Mouse (Mus musculus) ZHBTc4 (cell line): ENCODE measurements around the gene Gmfb.
A peak's percentile ranks its signal among the peaks of the same experiment; 100 is the strongest.
"Not testable (repeated sequence)": the region's sequence is repeated elsewhere in the genome, so short reads cannot be mapped to it uniquely, and the experiment has no call there.

Source experiments
- DNase-seq: peaks from one replicate; pipeline ENCODE4 v3.0.0-alpha.2; 2011; ENCODE audit warnings: low read depth, low spot score

The Gmfb gene

DNA sequence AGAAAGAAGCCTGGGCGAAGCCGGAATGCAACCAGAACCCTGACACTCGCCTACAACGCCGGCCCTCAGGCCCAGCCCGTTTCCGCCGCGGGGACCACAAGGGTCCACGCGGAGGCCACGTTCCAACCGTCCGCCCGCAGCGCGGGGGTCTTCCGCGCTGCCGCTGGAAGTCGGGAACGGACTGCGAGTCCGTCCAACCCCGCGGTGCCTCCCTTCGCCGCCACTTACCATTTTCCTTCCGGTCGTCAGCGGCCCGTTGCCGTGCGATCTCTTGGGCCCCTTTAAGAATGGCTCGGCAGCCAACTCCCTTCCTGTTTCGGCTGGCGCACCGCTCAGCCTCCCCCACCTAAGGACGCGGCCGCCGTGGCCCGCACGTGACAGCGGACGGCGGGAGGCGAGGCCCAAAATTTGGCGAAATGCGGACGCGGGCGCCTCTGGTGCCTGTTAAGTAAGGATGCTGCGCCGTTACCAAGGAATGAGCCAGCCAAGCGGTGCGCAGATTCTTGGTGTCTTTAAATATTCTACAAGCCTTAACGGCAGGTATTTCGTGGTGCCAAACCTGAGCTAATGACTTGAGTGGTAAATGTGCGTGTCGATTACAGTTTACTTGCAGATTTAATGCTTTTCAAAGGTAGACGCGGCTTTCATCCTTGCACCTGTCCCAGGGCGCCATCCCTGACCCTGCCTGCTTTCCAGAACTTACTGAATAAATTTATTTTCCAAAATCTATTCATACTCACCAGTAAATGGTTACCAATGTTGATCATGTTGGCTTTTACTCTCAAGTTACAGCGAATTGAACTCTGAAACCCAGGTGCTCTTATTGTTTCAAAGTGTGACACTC is at the start of gene Gmfb:
Gene Gmfb, minus strand, starts transcription at position 370 of the 844 bp plus-strand sequence.
- DNase-seq = peak; percentile 96

DNA sequence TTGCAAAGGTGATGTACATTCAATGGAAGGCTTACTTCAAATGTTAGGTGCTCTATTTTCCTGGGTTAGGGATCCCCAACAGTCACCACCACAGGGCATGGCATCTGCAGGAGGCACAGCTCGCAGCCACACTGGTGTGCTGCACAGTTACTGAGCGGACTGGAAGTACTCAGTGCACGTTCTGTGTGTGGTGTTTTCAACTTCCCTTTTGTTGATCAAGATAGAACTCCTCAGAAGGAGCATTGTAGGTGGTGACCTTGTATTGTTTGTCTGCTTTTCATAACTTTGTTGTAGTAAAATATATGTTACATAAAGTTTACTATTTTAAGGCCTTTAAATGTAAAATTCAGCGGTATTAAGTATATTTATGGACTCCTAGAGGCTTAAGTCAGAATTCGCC is 40.9 kb upstream of the Gmfb start:
- no peak for DNase-seq

DNA sequence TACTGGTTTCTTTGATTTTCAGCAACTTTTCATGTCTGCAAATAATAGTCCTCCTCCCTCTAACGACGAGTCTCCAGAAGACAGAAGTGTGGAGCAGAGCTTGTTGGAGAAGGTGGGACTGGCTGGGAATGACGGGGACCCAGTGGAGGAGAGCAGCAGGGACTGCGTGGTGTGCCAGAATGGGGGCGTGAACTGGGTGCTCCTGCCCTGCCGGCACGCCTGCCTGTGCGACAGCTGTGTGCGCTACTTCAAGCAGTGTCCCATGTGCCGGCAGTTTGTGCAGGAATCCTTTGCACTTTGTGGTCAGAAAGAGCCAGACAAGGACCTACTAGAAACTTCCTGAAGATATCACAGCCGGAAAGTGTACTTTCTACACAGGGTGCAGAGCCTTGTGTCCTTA is 31.6 kb upstream of the Gmfb start:
- DNase-seq = peak; percentile 6

- no peak for DNase-seq
Observed at GRCm38 (mm10) chr14:46849769-46850168, 27.7 kb upstream of the Gmfb start.

DNA sequence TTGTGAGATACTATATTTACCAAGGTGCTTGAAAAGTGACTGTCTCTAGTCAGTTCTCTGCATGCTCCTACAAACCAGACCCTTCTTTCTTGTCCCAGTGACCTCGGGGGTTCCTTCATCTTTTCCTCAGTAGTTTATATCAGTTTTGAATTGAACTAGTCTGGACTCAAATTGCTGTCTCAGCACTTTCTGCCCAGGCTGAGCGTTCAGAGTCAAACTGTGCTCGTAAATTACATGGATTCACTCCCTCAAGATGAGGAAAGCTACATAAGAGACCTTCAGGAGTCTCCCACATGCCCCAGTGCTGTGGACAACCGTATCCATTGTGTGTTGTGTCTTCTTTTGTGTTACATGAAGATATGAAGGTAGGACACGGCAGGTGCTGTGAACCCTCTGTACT is 26.7 kb upstream of the Gmfb start:
- no peak for DNase-seq

DNA sequence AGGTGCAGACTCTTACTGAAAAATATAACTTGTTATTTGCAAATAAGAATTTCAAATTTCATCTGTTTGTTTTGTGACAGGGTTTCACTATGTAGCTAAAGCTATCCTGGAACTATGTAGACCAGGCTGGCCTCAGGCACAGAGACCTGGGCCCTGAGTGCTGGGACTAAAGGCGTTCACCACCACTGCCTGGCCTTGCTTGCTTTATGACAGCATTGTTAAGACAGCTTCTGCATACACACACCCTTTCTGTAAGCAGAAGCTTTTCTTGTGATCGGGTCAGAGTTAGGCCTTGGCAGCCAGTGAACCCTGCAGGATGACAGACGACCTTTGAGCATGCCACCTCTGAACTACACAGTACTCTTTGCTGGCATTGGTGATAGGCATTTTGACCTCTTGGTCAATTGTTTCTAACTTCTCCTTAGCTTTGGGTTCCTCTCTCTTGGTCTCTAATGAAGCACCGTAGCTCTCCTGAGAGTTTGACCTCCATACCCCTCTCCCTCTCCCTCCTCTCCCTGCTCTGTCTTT is 26.1 kb upstream of the Gmfb start:
- DNase-seq = no peak

DNA sequence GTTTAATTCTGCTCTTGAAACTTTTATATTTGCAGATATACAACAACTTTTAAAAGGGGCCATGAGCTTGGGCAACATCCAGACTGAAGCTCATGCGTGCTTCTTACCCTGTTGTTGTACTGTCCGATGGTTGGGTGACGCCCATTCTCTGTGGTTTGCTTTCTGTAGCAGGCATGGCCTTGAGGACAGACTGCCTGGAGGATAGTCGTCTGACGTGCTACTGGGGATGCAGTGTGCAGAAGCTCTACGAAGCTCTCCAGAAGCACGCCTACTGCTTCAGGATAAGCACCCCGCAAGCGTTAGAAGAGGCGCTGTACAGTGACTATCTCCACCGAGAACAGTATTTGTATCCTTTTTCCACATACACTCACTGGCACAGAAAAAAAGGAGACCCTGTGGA is 23.7 kb upstream of the Gmfb start:
- no peak for DNase-seq

GRCm38 (mm10) chr14:46839326-46839725 is 17.3 kb upstream of the Gmfb start:
- DNase-seq = no peak

DNA sequence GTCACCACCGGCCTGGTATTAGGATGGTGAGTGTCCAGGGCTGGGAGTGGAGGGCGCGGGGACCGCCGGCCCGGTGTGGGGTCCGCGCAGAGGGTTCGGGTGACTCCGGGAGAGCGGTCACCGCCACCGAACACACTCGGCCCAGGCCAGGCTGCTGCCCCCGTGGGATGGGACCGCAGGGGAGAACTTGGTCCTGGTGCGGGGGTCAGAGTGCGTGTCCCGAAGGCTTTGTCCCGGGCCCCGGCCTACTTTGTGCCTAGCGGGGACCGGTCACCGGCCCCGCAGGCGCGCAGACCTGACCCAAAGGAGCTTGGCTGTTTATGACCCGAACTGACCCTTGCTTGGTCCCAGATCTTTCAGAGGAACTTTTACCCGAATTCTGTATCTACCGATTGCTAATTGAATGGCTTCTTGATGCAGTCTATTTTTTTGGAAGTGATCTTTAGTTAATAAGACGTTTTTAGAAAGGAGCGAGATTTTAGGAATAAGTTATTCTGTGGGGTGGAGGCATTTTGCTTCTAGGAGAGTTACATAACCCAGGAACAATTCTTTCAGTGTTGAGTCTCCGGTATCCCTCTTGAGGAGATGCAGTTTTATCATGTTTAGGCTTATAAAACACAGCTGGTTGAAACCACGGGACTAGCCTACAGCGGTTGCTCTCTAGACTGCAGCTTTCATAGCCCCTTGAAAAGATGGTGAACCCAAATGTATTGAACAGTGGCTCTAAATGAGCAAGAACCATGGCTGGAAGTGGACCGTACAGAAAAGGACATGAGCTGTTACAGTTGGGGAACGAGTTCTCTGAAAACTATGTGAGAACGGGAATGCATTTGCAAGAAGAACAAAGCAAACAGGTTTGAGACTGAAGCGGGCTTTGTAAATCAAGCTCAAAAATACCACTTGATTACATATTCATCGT is 10.6 kb upstream of the Gmfb start:
- DNase-seq = no peak

DNA sequence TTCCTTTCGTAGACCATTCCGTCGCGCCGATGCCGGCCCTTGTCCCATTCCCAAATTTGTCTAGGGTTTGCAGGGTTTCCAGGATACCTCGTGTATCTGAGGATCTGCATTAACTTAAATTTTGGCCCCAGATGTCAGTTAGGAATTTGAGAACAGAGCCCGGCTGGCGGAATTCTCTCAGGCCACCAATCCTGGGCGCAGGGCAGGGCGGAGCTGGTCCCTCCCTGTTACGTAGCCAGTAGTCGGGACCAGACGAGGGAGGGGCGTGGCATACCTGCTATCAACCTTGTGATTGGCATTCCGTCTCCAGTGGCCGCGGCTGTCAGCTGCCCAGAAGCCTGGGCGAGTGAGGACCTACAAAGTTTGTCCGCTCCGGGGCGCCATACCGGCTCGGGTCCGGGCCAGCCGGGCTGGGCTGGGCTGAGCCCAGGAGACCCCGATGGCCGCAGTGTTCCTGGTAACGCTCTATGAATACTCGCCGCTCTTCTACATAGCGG is 9.8 kb upstream of the Gmfb start, which contains the start of gene Cgrrf1:
Gene Cgrrf1, plus strand, starts transcription at position 289 of the 497 bp plus-strand sequence.
- DNase-seq = peak; percentile 89

GRCm38 (mm10) chr14:46831295-46831694 is 9.3 kb upstream of the Gmfb start:
- DNase-seq = no peak

GRCm38 (mm10) chr14:46827430-46827829 is 5.4 kb upstream of the Gmfb start:
- no peak for DNase-seq

DNA sequence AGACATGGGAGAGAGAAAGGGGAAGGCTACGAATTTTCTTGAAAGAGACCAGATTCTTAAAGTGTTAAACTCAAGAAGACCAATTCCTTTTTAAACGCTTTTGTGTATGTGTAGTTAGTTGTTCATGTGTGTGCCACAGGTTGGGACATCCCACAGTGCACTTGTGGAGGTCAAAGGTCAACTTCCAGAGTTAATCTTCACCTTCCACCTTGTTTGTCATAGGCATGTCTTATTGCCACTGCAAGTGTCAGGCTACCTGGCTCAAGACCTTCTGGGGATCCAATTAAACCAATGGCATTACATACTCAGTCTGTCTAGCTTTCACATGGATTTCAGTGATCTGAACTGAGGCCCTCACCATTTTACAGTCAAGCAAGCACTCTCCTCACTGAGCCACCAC is 2.0 kb upstream of the Gmfb start:
- DNase-seq = no peak

- peak; percentile 37 for DNase-seq
Observed at GRCm38 (mm10) chr14:46821271-46821872, 670 bp downstream of the Gmfb start.

DNA sequence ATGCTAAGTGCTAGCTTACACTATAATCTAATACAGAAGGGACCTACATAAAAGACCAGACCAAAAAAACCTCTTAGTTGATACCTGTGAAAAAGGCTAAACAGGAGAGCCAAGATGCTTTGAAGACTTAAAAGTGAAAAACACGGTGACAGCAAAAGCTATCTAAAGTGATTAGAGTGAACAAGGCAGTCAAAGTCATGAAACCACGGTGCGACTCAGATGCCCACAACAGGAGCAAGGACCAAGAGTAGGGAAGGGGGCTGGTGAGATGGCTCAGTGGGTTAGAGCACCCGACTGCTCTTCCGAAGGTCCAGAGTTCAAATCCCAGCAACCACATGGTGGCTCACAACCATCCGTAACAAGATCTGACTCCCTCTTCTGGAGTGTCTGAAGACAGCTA is 2.1 kb downstream of the Gmfb start:
- not testable (repeated sequence) for DNase-seq

- DNase-seq = no peak
Observed at GRCm38 (mm10) chr14:46818743-46819142, 3.3 kb downstream of the Gmfb start.

GRCm38 (mm10) chr14:46816916-46817622 is 5.0 kb downstream of the Gmfb start:
- DNase-seq = no peak

DNA sequence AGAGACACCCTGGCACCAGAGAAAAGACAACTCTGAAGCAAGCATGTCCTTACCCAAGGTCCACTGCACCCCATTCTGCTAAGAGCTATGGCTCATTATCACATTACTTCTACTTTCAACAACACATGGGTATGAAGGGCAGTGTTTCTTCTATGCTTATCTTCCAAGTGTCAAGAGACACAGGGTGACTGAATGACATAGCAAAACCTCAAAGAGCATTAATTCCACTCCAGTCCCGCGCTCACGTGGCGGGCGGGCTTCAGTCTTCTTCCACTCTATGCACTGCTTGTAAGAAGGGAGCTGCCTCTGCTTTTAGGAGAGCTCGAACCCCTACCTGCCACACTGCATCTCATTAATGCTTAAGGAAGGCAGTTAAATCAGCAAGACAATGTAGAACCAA is 6.4 kb downstream of the Gmfb start:
- no peak for DNase-seq

DNA sequence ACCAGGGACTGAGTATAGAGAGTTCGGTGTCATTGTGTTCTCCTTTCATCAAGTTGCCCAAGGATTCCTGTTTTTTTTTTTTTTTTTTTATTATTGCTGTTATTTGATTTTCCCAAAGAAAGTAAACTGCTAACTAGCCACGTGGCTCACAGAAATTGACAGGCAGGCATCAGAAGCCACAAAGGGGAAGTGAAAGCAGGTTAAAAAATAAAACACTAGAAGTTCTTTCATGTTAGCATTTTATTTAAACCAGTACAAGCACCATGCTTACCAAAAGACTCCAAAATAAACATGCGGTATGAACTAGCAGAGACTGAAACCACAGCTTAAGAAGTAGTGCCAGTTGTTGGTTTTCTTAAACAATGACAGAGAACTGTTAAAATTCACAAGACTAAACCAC is 14.1 kb downstream of the Gmfb start:
- no peak for DNase-seq

DNA sequence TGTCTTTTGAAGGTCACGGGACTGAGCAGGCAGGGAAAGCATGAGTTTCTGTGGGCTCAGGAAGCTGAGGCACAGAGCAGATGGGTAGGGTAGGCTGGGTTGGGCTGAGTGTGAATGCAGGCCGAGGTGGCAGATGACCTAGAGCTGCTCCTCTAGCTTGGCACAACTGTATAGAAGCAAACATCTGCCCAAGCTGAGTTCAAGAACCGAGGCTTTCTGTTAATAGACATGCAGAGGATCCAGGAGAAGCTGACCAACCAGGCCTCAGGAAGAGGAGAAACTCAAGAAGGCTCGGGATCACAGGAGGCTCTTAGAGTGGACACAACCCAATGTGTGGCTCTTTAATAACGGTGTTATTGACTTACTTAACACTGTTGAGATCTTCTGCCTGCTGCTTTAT is 15.9 kb downstream of the Gmfb start:
- DNase-seq = no peak

DNA sequence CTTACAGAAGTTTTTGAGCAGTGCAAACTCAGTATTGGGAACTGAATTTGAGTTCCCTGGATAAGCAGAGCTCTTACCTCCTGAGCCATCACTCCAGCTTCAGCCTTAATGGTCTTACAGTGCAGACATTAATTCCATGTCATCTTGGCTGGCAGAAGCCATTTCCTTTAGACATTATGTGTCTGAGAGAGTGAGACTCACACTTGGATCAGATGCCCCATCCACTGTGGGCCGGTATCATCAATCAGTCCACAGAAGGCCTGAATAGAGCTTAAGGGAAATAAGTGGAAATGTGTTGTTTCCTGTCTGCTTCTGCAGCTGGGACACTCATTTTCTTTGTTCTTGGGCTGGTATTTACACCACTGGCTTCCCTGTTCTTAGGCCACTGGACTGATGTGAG is 18.3 kb downstream of the Gmfb start:
- DNase-seq = no peak
